8 mouse cellular contexts compared by ENCODE assay signal in genomic region chr2:120173718-120174117, GRCm38 (mm10). TPM values are rescaled to one million over a fixed set of nuclear protein-coding genes. Genes with fewer than 3 reads are reported as not detected.
A peak's percentile ranks its signal among the peaks of the same experiment; 100 is the strongest.
DNase-seq lines count a peak whose midpoint lies in the region; ATAC-seq and TF ChIP-seq lines count a peak whose summit lies in the region.

No protein-coding gene starts in this region.

- H3K9me3 ChIP-seq in midbrain, embryonic 10.5 days (replicated peaks), result no peaks in the 10 kb centered on the region
- no peaks in the 10 kb centered on the region for H3K9me3 ChIP-seq in midbrain, embryonic 16.5 days (replicated peaks; ENCODE audit: control insufficient read depth, low read length, poor library complexity, severe bottlenecking)

- no peaks in the 10 kb centered on the region for H3K79me2 ChIP-seq in liver, adult 2 months (ENCODE audit: control insufficient read depth, insufficient read depth, low read length)

- H3K4me3 ChIP-seq in midbrain, embryonic 10.5 days, result no peak overlapping the region
- H3K4me3 ChIP-seq in midbrain, embryonic 16.5 days (ENCODE audit: low read depth, low read length), result no peak overlapping the region
- H3K4me3 ChIP-seq in liver, adult 2 months (ENCODE audit: insufficient read depth, low read depth, low read length), result no peak overlapping the region

- ATAC-seq in midbrain, embryonic 16.5 days, result no peak

- 24% methylated on average over 10 of the region's 10 CpGs for WGBS in midbrain, embryonic 10.5 days
- 30% methylated on average over 10 of the region's 10 CpGs for WGBS in midbrain, embryonic 16.5 days
- WGBS in liver, adult 2 months, result 23% methylated on average over 10 of the region's 10 CpGs

- no peak overlapping the region for H3K9ac ChIP-seq in midbrain, embryonic 16.5 days (ENCODE audit: low read depth, low read length)
- no peak overlapping the region for H3K9ac ChIP-seq in liver, adult 2 months (ENCODE audit: low read depth, low read length)

- TF ChIP-seq CTCF in liver, adult 2 months (IDR thresholded peaks at IDR 0.05; ENCODE audit: low read depth, low read length), result peak; percentile 77

- no peak overlapping the region for H3K27ac ChIP-seq in midbrain, embryonic 10.5 days (replicated peaks)
- H3K27ac ChIP-seq in midbrain, embryonic 16.5 days (ENCODE audit: low read length), result no peak overlapping the region
- H3K27ac ChIP-seq in liver, adult 2 months (replicated peaks; ENCODE audit: insufficient read depth, low read depth, low read length), result no peak overlapping the region

- no peaks in the 10 kb centered on the region for H3K27me3 ChIP-seq in midbrain, embryonic 10.5 days (ENCODE audit: low read depth, poor library complexity, severe bottlenecking)
- H3K27me3 ChIP-seq in midbrain, embryonic 16.5 days (ENCODE audit: control insufficient read depth, insufficient read depth, low read depth, low read length), result no peaks in the 10 kb centered on the region; the same call in 1 of the 2 replicates
- no peaks in the 10 kb centered on the region for H3K27me3 ChIP-seq in liver, adult 2 months (ENCODE audit: control insufficient read depth, insufficient read depth, low read length)

- no peak overlapping the region for H3K4me2 ChIP-seq in midbrain, embryonic 16.5 days (ENCODE audit: low read length)

- no peaks in the 10 kb centered on the region for H3K36me3 ChIP-seq in midbrain, embryonic 10.5 days
- H3K36me3 ChIP-seq in midbrain, embryonic 16.5 days (ENCODE audit: control insufficient read depth, insufficient read depth, low read length), result no peaks in the 10 kb centered on the region
- no peaks in the 10 kb centered on the region for H3K36me3 ChIP-seq in liver, adult 2 months (ENCODE audit: control insufficient read depth, insufficient read depth, low read length)

- no peak for TF ChIP-seq POLR2A in liver, adult 2 months (IDR thresholded peaks at IDR 0.05; ENCODE audit: extremely low read depth, insufficient read depth, low read length)

- DNase-seq in midbrain, embryonic 10.5 days (ENCODE audit: low spot score), result peak; percentile 45
- DNase-seq in adrenal gland, postnatal 10 days, result peak; percentile 78
- peak; percentile 46 for DNase-seq in embryo, embryonic 11.5 days (ENCODE audit: low read depth, low spot score)
- peak; percentile 16 for DNase-seq in hindlimb bud, embryonic 11.5 days (ENCODE audit: extremely low spot score, low read depth, low spot score)
- peak; percentile 33 for DNase-seq in liver, adult 2 months (ENCODE audit: extremely low read depth, low read depth, low spot score)
- peak; percentile 52 for DNase-seq in ovary, postnatal 14 days (ENCODE audit: low spot score)
- DNase-seq in yolk sac, embryonic 10.5 days (ENCODE audit: low spot score), result peak; percentile 22

- H3K4me1 ChIP-seq in midbrain, embryonic 10.5 days, result no peaks in the 10 kb centered on the region
- H3K4me1 ChIP-seq in midbrain, embryonic 16.5 days (ENCODE audit: control insufficient read depth, insufficient read depth, low read length), result no peaks in the 10 kb centered on the region
- H3K4me1 ChIP-seq in liver, adult 2 months (ENCODE audit: control insufficient read depth, insufficient read depth, low read length), result no peaks in the 10 kb centered on the region

RNA-seq across cellular contexts. Expression of gene Ehd4, which starts 19.3 kb away (rescaled TPM):
- polyA plus RNA-seq in midbrain, embryonic 10.5 days (2016; fragmentation: Nextera tagmentation; extraction: Ambion mirVana), result 26.6 and 35.9 TPM in 2 replicates
- polyA plus RNA-seq in midbrain, embryonic 16.5 days (2015; fragmentation: Nextera tagmentation; extraction: Ambion mirVana), result 11.5 and 12.0 TPM in 2 replicates
- total RNA-seq in adrenal gland, postnatal 10 days (2021), result 10 to 100 TPM; 38.0 to 39.6 TPM
- total RNA-seq in liver, adult 2 months (2014; rRNA removed), result 5.4 and 7.4 TPM in 2 replicates
- polyA plus RNA-seq in liver, adult 2 months (2012; rRNA removed), result 2.7 and 2.9 TPM in 2 replicates

Comparison
In these comparisons a context has a peak if more than half of its experiments do, and no peak if none do; other contexts are left out.
1. DNase-seq: peak in every context shown above with its lines; median percentile 78 in adrenal gland, postnatal 10 days; 52 in ovary, postnatal 14 days; 46 in embryo, embryonic 11.5 days; 45 in midbrain, embryonic 10.5 days; 33 in liver, adult 2 months; 22 in yolk sac, embryonic 10.5 days; 16 in hindlimb bud, embryonic 11.5 days.